Mouse (Mus musculus) T-helper 1 cell (primary cell): ENCODE measurements around the gene Ndufa12.

ENCODE experiments used
- in situ Hi-C: fragments of 300-600 bp; cut with MboI, MseI; formaldehyde crosslinking; loops from one replicate; pipeline ENCODE4 v1.15.1; 2025; ENCODE audit warnings: high pct_unique_total_duplicates

The Ndufa12 gene

GRCm38 (mm10) chr10:94230172-94230981 lies 31.9 kb downstream of the Ndufa12 start:
- in situ Hi-C loops = no loop called here

GRCm38 (mm10) chr10:94231025-94231424 lies 32.5 kb downstream of the Ndufa12 start:
- in situ Hi-C loops = no loop called here

- in situ Hi-C loops = no loop called here
Measured at GRCm38 (mm10) chr10:94235200-94235599, 36.7 kb downstream of the Ndufa12 start.

- in situ Hi-C loops = no loop called here
Measured at GRCm38 (mm10) chr10:94241346-94241745, 42.8 kb downstream of the Ndufa12 start.

- in situ Hi-C loops = no loop called here
Measured at GRCm38 (mm10) chr10:94247748-94248349, 49.3 kb downstream of the Ndufa12 start.

GRCm38 (mm10) chr10:94249575-94250456 lies 51.3 kb downstream of the Ndufa12 start:
- in situ Hi-C loops = no loop called here

GRCm38 (mm10) chr10:94253260-94253807 lies 54.8 kb downstream of the Ndufa12 start:
- in situ Hi-C loops = no loop called here

GRCm38 (mm10) chr10:94254766-94255165 lies 56.2 kb downstream of the Ndufa12 start:
- in situ Hi-C loops = no loop called here

GRCm38 (mm10) chr10:94255744-94256143 lies 57.2 kb downstream of the Ndufa12 start:
- in situ Hi-C loops = no loop called here

GRCm38 (mm10) chr10:94256518-94256917 lies 58.0 kb downstream of the Ndufa12 start:
- in situ Hi-C loops = no loop called here

- in situ Hi-C loops = no loop called here
Measured at GRCm38 (mm10) chr10:94260544-94260943, 62.0 kb downstream of the Ndufa12 start.

- in situ Hi-C loops = no loop called here
Measured at GRCm38 (mm10) chr10:94262646-94263045, 64.1 kb downstream of the Ndufa12 start.

GRCm38 (mm10) chr10:94263211-94263610 lies 64.7 kb downstream of the Ndufa12 start:
- in situ Hi-C loops = no loop called here

- in situ Hi-C loops = no loop called here
Measured at GRCm38 (mm10) chr10:94265656-94266542, 67.4 kb downstream of the Ndufa12 start.
